Mouse (Mus musculus) midbrain, embryonic 15.5 days (tissue): ENCODE results near the gene Prss57. TPM values are rescaled to one million over a fixed set of nuclear protein-coding genes. Genes with fewer than 3 reads are reported as not detected.

Experiments
- ATAC-seq: fragments of 200-750 bp; cut with Nextera tagmentation; replicated peaks from 2 replicates; pipeline ENCODE4 v1.8.0; 2017; ENCODE audit warnings: moderate TSS enrichment
- H3K27ac ChIP-seq: fragments of 300-500 bp; sonication (generic); 2 replicates; pipeline ENCODE4 v1.5.1; 2015; ENCODE audit warnings: mild to moderate bottlenecking, inconsistent platforms
- H3K27me3 ChIP-seq: fragments of 300-500 bp; sonication (generic); replicated peaks from 2 replicates; pipeline ENCODE4 v1.6.1; 2015; ENCODE audit warnings: inconsistent platforms
- H3K36me3 ChIP-seq: fragments of 300-500 bp; sonication (generic); replicated peaks from 2 replicates; pipeline ENCODE4 v1.6.1; 2015; ENCODE audit warnings: inconsistent platforms
- H3K4me1 ChIP-seq: fragments of 300-500 bp; sonication (generic); 2 replicates; pipeline ENCODE4 v1.6.1; 2015; ENCODE audit warnings: inconsistent platforms
- H3K4me2 ChIP-seq: fragments of 300-500 bp; sonication (generic); 2 replicates; pipeline ENCODE4 v1.6.1; 2015; ENCODE audit warnings: inconsistent platforms, mild to moderate bottlenecking, moderate library complexity
- H3K4me3 ChIP-seq: fragments of 300-500 bp; sonication (generic); 2 replicates; pipeline ENCODE4 v1.5.1; 2015; ENCODE audit warnings: mild to moderate bottlenecking, inconsistent platforms
- H3K9ac ChIP-seq: fragments of 300-500 bp; sonication (generic); 2 replicates; pipeline ENCODE4 v1.6.1; 2015; ENCODE audit warnings: mild to moderate bottlenecking, inconsistent platforms
- H3K9me3 ChIP-seq: fragments of 300-500 bp; sonication (generic); 2 replicates; pipeline ENCODE4 v1.6.1; 2016; ENCODE audit warnings: inconsistent platforms
- WGBS: fragments of 180-500 bp; shearing (Covaris S2); methylation state at CpG from one replicate; pipeline ENCODE4 v1.1.7; 2015; ENCODE audit warnings: mixed read lengths; 5-methylcytosine and 5-hydroxymethylcytosine counted together
- polyA plus RNA-seq: library from polyadenylated mRNA; unstranded; fragments of >200 nt; fragmentation: Nextera tagmentation; extraction: Ambion mirVana; gene quantifications from 2 replicates; pipeline ENCODE4 v1.2.1, GENCODE M21; 2015

Gene Prss57
- polyA plus RNA-seq, 1 experiment from 2014 or later = not detected

DNA sequence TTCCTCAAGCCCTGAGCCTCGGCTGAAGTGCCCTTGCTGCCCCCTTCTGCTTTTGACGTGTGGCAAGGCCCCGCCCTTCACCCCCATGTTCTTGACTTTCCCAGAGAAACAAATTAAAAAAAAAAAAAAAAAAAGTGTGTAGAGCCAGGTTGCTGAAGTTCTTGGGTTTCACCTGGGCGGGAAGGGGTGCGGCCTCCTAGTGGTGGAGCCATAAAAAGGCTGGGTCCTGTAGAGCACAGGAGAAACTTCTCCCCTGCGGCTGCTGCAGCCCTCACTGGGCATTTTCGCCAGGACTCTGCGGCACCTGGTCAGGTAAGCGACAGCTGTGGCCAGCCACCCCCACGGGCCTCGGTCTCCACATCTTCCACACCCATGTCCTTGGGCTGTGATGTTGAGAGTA lies 30.0 kb upstream of the Prss57 start, which contains the start of gene Misp:
Gene Misp, plus strand, starts transcription at position 208 of the 400 bp plus-strand sequence.
- H3K36me3 ChIP-seq = peaks cover 20% of the 10 kb centered on the region; the same call in 1 of the 2 replicates
- no peaks in the 10 kb centered on the region for H3K9me3 ChIP-seq
- no peak within 1 kb of the TSS for H3K4me3 ChIP-seq
- H3K27ac ChIP-seq = no peak within 1 kb of the TSS
- no peak for ATAC-seq
- no peak within 1 kb of the TSS for H3K4me2 ChIP-seq
- H3K27me3 ChIP-seq = no peaks in the 10 kb centered on the region
- 75% methylated on average over 11 of the region's 11 CpGs for WGBS
- peaks cover 6% of the 10 kb centered on the region; the same call in 1 of the 2 replicates for H3K4me1 ChIP-seq
- no peak within 1 kb of the TSS for H3K9ac ChIP-seq

DNA sequence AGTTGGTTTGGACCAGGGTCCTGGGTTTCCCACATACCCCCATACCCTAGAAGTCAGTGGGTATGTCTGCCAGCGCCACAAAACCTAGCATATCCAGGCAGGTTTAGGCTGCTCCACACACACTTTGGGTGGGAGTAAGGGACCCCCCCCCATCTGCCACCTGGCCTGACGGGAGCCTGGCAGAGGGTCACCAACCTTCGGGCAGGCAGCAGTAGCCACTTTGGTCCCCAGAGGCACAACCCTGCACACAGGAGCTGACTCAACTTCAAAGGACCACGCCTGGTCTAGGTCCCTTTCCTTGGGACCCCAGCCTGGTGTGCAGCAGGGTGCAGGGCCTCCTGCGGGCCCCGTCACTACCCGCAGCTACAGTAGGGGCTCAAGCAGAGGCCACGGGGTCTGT lies 29.5 kb upstream of the Prss57 start:
- Histone ChIP-seq H3K36me3 (peaks cover 25% of the 10 kb centered on the region), H3K4me3 (no peak overlapping the region), H3K4me2 (no peak overlapping the region), H3K27ac (no peak overlapping the region), H3K4me1 (peaks cover 6% of the 10 kb centered on the region; the same call in 1 of the 2 replicates), H3K9me3 (no peaks in the 10 kb centered on the region), H3K9ac (no peak overlapping the region), H3K27me3 (no peaks in the 10 kb centered on the region)
- no peak for ATAC-seq
- WGBS = 89% methylated on average over 8 of the region's 8 CpGs

DNA sequence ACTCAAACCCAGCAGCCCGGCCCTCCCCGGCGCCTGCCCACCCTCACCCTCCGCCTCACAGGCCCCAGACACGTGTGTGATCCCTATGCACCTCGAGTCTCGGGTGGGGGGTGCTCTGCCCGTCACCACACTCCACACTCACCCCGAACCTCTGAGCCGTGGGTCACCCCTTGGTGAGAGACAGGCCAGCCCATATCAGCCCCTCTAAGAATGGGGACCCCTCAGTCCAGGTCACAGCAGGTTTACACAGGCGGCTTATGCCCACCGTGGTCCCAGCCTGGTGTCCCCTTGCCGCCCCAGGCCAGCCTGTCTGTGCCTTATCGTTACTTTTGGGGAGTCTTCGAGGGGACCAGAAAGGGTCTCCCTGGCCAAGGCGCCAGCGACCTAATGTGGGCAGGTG lies 28.8 kb upstream of the Prss57 start:
- Histone ChIP-seq H3K27ac (no peak overlapping the region), H3K9ac (no peak overlapping the region), H3K27me3 (no peaks in the 10 kb centered on the region), H3K4me1 (peaks cover 6% of the 10 kb centered on the region; the same call in 1 of the 2 replicates), H3K36me3 (peaks cover 28% of the 10 kb centered on the region), H3K4me2 (no peak overlapping the region), H3K9me3 (no peaks in the 10 kb centered on the region), H3K4me3 (no peak overlapping the region)
- ATAC-seq = no peak
- 92% methylated on average over 17 of the region's 17 CpGs for WGBS

DNA sequence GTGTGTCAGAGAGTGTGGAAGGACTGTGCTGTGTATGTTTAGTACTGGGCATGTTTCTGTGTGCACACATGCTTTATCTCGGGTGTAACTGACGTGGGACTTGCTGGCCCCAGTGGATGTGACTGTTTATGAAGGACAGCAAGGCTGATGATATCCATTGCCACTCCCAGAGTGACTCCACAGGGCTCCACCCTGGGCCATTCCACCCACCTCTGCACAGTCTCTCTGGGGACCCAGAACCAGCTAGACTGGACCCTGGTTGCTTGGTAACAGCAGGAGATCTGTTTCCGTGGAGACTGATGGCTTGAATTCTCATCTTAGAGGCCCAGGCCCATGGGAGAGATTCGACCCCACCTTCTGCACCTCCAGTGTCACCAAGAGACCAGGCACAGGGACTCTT lies 27.5 kb upstream of the Prss57 start:
- Histone ChIP-seq H3K4me2 (no peak overlapping the region), H3K27me3 (no peaks in the 10 kb centered on the region), H3K9me3 (no peaks in the 10 kb centered on the region), H3K27ac (no peak overlapping the region), H3K9ac (no peak overlapping the region), H3K4me3 (no peak overlapping the region), H3K36me3 (peaks cover 28% of the 10 kb centered on the region), H3K4me1 (peaks cover 6% of the 10 kb centered on the region; the same call in 1 of the 2 replicates)
- no peak for ATAC-seq
- WGBS = 66% methylated on average over 4 of the region's 4 CpGs

DNA sequence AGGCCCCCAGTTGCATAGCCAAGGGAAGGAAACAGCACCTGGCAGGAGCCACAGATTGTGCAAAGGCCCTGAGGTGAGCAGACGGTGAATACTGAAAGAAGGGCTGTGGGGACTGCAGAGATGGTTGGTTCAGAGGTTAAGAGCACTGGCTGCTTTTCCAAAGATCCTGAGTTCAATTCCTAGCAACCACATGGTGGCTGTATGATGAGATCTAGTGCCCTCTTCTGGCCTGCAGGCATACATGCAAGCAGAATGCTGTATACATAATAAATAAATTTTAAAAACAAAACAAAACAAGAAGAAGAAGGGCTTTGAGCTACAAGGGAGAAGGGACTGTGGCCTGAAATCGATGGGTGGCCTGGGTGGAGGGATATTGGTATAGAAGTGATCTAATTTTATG lies 26.4 kb upstream of the Prss57 start:
- Histone ChIP-seq H3K4me1 (peaks cover under 1% of the 10 kb centered on the region; the same call in 1 of the 2 replicates), H3K9me3 (no peaks in the 10 kb centered on the region), H3K36me3 (peaks cover 33% of the 10 kb centered on the region), H3K4me3 (no peak overlapping the region), H3K4me2 (no peak overlapping the region), H3K27ac (no peak overlapping the region), H3K9ac (no peak overlapping the region), H3K27me3 (no peaks in the 10 kb centered on the region)
- no peak for ATAC-seq
- WGBS = 80% methylated on average over 2 of the region's 2 CpGs

DNA sequence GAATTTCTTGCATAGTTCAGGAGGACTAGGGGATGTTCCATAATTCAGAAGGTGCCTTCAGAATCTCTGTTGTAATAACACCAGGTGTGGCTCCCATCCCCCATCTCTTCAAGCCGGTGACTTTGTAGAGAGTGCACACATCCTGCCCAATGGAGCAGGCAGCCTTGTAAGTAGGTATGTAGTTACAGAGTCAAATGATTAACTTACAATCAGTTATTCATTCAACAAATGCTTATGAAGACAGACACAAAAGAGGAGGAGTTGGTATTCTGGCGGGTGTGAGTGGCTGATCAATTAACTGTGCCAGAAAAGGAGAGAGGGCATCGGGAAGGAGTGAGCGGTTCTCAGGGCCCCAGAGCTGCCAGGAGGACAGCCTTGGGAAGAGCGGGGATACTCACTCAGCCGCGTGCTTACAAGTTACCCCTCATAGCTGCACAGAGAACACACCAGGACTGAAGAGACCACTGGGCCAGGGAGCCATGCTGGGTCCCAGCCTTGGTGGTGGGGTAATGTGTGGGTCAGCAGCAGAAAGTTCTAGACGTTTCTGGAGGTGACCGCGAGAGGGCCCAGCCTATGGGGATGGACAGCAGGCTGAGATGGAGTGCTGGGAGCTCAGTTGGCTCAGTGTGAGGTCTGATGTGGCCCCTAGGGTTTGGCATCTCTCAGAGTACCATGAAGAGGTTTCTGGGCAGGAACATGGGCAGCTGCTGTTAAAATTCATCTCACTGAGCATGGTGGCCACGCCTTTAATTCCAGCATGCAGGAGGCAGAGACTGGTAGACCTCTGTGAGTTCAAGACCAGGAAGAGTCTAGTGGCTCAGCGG lies 25.1 kb upstream of the Prss57 start:
- H3K4me3 ChIP-seq = no peak overlapping the region
- H3K36me3 ChIP-seq = peaks cover 36% of the 10 kb centered on the region
- H3K4me1 ChIP-seq = no peaks in the 10 kb centered on the region
- no peak overlapping the region for H3K4me2 ChIP-seq
- no peak for ATAC-seq
- no peak overlapping the region for H3K27ac ChIP-seq
- no peaks in the 10 kb centered on the region for H3K9me3 ChIP-seq
- no peaks in the 10 kb centered on the region for H3K27me3 ChIP-seq
- WGBS = 90% methylated on average over 12 of the region's 12 CpGs
- no peak overlapping the region for H3K9ac ChIP-seq

DNA sequence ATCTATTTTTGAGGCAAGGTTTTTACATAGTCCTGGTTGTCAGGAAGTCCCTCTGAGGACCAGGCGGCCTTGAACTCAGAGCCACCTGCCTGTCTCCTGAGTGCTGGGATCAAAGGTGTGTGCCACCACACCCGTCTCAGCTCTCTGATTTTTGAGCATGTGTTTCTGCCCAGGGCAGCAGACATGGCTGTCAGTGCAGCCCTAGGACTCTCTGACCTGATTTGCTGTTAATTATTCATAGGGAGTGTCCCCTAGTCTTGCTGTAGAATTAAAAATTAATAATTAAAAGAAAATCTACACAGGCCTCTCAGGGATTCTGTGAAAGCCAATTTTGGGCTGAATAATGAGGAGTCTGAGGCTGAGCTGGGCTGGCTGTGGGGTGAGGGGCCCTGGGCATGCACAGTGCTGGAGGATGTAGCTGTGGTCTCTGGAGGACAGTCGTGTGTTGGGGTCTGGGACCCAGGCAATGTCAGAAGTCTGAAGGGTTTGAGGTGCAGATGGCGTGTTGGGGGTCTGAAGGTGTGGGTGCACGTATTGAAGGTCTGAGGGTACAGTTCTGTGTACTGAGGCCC lies 23.6 kb upstream of the Prss57 start:
- Histone ChIP-seq H3K4me2 (no peak overlapping the region), H3K4me1 (no peaks in the 10 kb centered on the region), H3K9me3 (no peaks in the 10 kb centered on the region), H3K27me3 (no peaks in the 10 kb centered on the region), H3K27ac (0 out of 2 replicates have a peak overlapping the region, but pooled peaks have one; percentile 17), H3K4me3 (no peak overlapping the region), H3K9ac (no peak overlapping the region), H3K36me3 (peaks cover 35% of the 10 kb centered on the region)
- 69% methylated on average over 5 of the region's 5 CpGs for WGBS
- ATAC-seq = no peak

DNA sequence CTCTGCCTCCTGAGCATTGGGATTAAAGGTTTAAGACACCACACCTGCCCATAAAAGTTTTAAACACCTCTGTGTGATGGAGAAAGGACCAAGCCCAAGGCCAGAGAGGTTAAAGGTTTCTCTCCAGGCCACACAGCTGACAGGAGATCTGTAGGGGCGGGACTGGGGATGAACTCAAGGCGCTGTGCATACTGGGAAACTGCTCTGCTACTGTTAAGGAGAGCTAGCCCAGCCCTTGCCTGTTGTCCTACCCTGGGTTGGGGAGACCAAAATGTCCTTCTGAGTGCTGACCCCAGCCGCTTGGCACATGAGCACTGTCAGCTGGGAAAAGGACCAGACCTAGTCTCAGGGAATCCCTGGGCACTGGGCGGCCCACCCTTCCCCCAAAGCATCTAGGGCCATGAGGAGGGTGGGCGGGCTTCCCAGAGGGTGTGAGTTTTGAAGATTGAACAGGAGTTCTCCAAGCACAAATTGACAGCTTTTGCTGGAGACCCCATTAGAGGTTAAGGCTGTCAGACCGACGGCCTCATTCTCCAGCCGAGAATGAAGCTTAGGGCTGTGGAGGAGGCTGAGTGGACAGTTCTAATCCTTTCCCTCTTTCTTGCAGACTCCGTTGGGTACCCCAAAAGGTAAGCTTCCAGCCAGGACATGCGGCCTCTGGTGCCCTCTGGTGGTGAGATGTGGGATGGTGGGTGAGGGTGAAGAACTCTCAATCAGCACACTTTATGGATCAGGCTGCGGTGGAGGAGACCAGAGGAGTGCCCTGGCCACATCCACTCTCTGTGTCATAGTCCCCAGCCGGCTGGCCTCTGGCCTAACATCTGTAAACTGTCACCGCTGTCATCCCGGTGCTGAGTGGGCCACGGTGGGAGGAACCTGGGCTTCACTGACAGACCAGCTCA lies 21.2 kb upstream of the Prss57 start:
- Histone ChIP-seq H3K4me2 (no peak overlapping the region), H3K27me3 (no peaks in the 10 kb centered on the region), H3K4me3 (no peak overlapping the region), H3K9ac (no peak overlapping the region), H3K36me3 (peaks cover 42% of the 10 kb centered on the region), H3K9me3 (no peaks in the 10 kb centered on the region), H3K4me1 (no peaks in the 10 kb centered on the region; the same call in 1 of the 2 replicates), H3K27ac (no peak overlapping the region)
- 27% methylated on average over 15 of the region's 15 CpGs for WGBS
- ATAC-seq = peak; percentile 46

DNA sequence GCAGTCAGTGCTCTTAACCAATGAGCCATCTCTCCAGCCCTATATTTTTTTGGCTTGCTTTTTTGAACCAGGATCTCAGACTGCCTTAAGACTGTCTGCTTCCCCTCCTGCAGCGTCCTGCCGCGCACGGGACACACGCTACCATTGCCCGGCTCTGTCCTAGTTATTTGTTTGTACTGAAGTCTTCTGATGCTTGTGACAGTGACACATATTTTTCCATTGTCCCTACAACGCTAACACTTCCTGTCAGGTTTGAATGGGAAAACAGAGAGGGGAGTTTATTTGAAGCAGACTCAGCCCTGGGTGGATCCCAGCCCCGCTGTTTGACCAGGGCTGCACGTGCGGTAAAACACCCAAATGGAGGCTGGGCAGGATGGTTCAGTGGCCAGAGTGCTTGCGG lies 18.0 kb upstream of the Prss57 start:
- Histone ChIP-seq H3K9ac (no peak overlapping the region), H3K9me3 (no peaks in the 10 kb centered on the region), H3K27me3 (no peaks in the 10 kb centered on the region), H3K4me2 (no peak overlapping the region), H3K27ac (no peak overlapping the region; the same call in 1 of the 2 replicates), H3K36me3 (peaks cover 27% of the 10 kb centered on the region), H3K4me1 (peaks cover 23% of the 10 kb centered on the region), H3K4me3 (no peak overlapping the region)
- no peak for ATAC-seq
- WGBS = 89% methylated on average over 11 of the region's 11 CpGs

DNA sequence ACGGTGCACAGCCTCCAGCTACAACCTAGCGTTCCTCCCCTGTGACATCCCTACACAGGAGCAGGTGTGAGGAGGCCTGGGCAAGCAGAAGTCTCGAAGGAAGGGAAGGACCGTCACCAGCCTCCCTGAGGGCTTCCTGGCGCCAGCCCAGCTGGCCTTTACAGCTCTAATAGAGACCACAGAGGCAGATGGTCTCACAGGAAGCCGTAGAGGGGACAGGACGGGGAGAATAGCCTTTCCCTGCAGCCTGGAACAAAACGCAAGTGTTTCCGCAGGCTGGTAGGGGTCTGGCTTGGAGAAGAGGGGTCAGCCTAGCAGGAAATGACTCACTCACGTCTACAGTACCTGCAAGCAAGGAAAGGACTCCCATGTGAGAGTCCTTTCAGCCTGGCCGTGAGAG lies 17.1 kb upstream of the Prss57 start:
- peaks cover 27% of the 10 kb centered on the region for H3K36me3 ChIP-seq
- WGBS = 34% methylated on average over 11 of the region's 11 CpGs
- peaks cover 32% of the 10 kb centered on the region for H3K4me1 ChIP-seq

DNA sequence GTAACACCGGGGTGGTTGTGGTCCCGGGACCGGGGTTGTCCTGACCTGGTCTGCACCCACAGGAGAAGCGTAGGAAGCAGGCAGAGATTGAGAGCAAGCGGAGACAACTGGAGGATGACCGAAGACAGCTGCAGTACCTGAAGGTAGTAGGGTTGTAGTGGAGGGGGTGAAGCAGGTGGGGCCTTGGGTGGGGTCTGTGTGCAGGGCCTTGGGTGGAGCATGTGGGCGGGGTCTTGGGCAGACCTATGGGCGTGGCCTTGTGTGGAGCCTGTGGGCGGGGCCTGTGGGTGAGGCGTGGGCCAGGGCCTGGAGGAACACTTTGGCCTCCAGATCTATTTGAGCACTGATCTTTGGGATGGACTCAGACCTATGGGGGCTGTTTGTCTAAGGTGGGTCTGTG lies 16.2 kb upstream of the Prss57 start:
- H3K9me3 ChIP-seq = no peaks in the 10 kb centered on the region
- H3K4me3 ChIP-seq = no peak overlapping the region
- no peak overlapping the region for H3K4me2 ChIP-seq
- H3K27me3 ChIP-seq = no peaks in the 10 kb centered on the region
- ATAC-seq = no peak
- no peak overlapping the region for H3K9ac ChIP-seq
- no peak overlapping the region for H3K27ac ChIP-seq
- peaks cover 40% of the 10 kb centered on the region for H3K4me1 ChIP-seq
- H3K36me3 ChIP-seq = peaks cover 22% of the 10 kb centered on the region
- WGBS = 85% methylated on average over 10 of the region's 10 CpGs

More for the DNA sequence above, 17.1 kb upstream of the Prss57 start:
- Histone ChIP-seq H3K27me3 (no peaks in the 10 kb centered on the region), H3K27ac (peak overlapping the region; percentile 43), H3K4me3 (no peak overlapping the region), H3K9ac (no peak overlapping the region), H3K9me3 (no peaks in the 10 kb centered on the region), H3K4me2 (no peak overlapping the region)
- no peak for ATAC-seq

DNA sequence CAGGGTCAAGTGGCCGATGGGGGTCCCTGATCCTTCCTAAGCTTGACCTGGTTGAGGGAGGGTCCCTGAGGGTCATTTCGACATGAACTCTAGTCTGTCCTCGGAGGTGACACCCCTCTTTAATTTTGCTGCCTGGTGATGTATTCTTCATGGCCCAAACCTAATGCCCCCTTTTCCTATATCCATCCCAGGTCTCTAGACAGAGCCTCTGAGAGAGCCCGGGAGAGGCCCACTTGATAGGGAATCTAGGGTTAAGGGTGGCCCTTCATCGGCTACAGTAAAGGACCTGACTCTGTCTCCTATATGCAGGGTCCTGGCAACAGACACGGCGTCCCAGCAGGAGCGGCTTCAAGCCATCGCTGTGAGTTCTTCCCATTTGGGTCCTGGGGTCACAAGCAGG lies 15.6 kb upstream of the Prss57 start:
- no peak overlapping the region for H3K4me2 ChIP-seq
- no peaks in the 10 kb centered on the region for H3K9me3 ChIP-seq
- no peaks in the 10 kb centered on the region for H3K27me3 ChIP-seq
- H3K9ac ChIP-seq = no peak overlapping the region
- no peak overlapping the region for H3K4me3 ChIP-seq
- H3K27ac ChIP-seq = no peak overlapping the region
- peaks cover 19% of the 10 kb centered on the region for H3K36me3 ChIP-seq
- no peak for ATAC-seq
- WGBS = 91% methylated on average over 9 of the region's 9 CpGs
- peaks cover 47% of the 10 kb centered on the region for H3K4me1 ChIP-seq
